ENCODE assay signal across 23 mouse cellular contexts in the genomic region with DNA sequence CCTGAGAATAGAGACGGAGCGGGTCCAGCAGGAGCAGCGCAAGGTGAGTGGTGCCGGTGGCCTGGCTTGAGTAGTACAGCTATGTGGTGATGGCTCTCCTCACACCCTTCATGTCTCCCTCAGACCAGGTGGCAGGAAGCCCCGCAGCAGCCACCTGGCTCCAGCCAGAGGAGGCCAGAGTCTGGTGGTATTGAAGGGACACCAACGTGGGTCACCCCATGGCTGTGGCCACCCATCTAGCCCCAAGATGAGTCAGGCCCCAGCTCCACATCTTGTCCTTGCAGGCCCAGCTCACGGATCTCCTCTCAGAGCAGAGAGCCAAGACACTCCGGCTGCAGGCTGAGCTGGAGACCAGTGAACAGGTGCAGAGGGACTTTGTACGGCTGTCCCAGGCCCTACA. TPM values are rescaled to one million over a fixed set of nuclear protein-coding genes. Genes with fewer than 3 reads are reported as not detected.
"Had no signal": no experiment of that assay in that cellular context is flagged by ENCODE, and none has a peak within 500 bp of the region (broad histone marks: within the 10 kb centered on the region; RNA-seq: fewer than 3 reads in every experiment).

No protein-coding gene starts in this region.

- H3K4me1 ChIP-seq: limb, embryonic 12.5 days; limb, embryonic 15.5 days; midbrain, embryonic 12.5 days; midbrain, embryonic 15.5 days; neural tube, embryonic 13.5 days had no signal

- H3K4me3 ChIP-seq: left cerebral cortex, adult 2 months; limb, embryonic 12.5 days; limb, embryonic 15.5 days; midbrain, embryonic 12.5 days; midbrain, embryonic 15.5 days; neural tube, embryonic 13.5 days had no signal

- H3K27me3 ChIP-seq: limb, embryonic 12.5 days; limb, embryonic 15.5 days; midbrain, embryonic 12.5 days; midbrain, embryonic 15.5 days; neural tube, embryonic 13.5 days had no signal

- H3K4me2 ChIP-seq: limb, embryonic 12.5 days; limb, embryonic 15.5 days; liver, embryonic 11.5 days; lung, embryonic 14.5 days; midbrain, embryonic 12.5 days; midbrain, embryonic 15.5 days; neural tube, embryonic 13.5 days had no signal

- ATAC-seq: liver, postnatal 0 days; lung, postnatal 0 days; midbrain, embryonic 15.5 days had no signal

- H3K27ac ChIP-seq: left cerebral cortex, adult 2 months; limb, embryonic 12.5 days; limb, embryonic 15.5 days; liver, embryonic 14.5 days; macrophage; midbrain, embryonic 12.5 days; midbrain, embryonic 15.5 days; neural tube, embryonic 13.5 days; stomach, postnatal 0 days had no signal

- H3K9me3 ChIP-seq: limb, embryonic 12.5 days; limb, embryonic 15.5 days; midbrain, embryonic 12.5 days; midbrain, embryonic 15.5 days; neural tube, embryonic 13.5 days had no signal

- H3K9ac ChIP-seq: limb, embryonic 12.5 days; limb, embryonic 15.5 days; liver, embryonic 14.5 days; liver, postnatal 0 days; lung, embryonic 14.5 days; midbrain, embryonic 12.5 days; midbrain, embryonic 15.5 days; neural tube, embryonic 13.5 days had no signal

- DNase-seq: kidney, adult 2 months; kidney, postnatal 25 days; layer of hippocampus, postnatal 36 days; liver, postnatal 0 days; lung, embryonic 14.5 days; thymus, adult 2 months; thymus, postnatal 14 days; thymus, postnatal 4 days had no signal

RNA-seq across cellular contexts. Expression of a gene that starts 18.4 kb away (rescaled TPM):
- polyA plus RNA-seq: lung, embryonic 14.5 days; macrophage; stomach, embryonic 14.5 days had no signal

RNA-seq across cellular contexts. Expression of a gene that starts 29.8 kb away (rescaled TPM):
- total RNA-seq: layer of hippocampus, adult 8-10 months; layer of hippocampus, postnatal 36 days; left cerebral cortex, adult 2 months; left cerebral cortex, postnatal 10 days; left cerebral cortex, postnatal 36 days had no signal
- polyA plus RNA-seq: limb, embryonic 12.5 days; liver, embryonic 11.5 days; lung, embryonic 14.5 days; midbrain, embryonic 12.5 days; midbrain, embryonic 15.5 days; stomach, embryonic 14.5 days had no signal
